Mouse (Mus musculus) monocyte, adult 2 months (primary cell): ENCODE results near the gene Hhat.

Source experiments
- DNase-seq, 2 experiments: peaks; one replicate each; pipeline ENCODE4 v3.0.0; 2022; ENCODE audit warnings: low spot score in 2 of 2, low read depth in 1 of 2

Hhat gene

GRCm38 (mm10) chr1:192745240-192746101 lies 25.6 kb downstream of the Hhat start:
- peak; percentile 30 to 61 for DNase-seq

GRCm38 (mm10) chr1:192744880-192745239 lies 26.2 kb downstream of the Hhat start:
- no peak for DNase-seq

- no peak for DNase-seq
Observed at GRCm38 (mm10) chr1:192742394-192743251, 28.4 kb downstream of the Hhat start.

- no peak for DNase-seq
Observed at GRCm38 (mm10) chr1:192741896-192742295, 29.1 kb downstream of the Hhat start.

GRCm38 (mm10) chr1:192736524-192736923 lies 34.5 kb downstream of the Hhat start:
- DNase-seq = no peak

GRCm38 (mm10) chr1:192736002-192736426 lies 35.0 kb downstream of the Hhat start:
- DNase-seq = no peak

GRCm38 (mm10) chr1:192730517-192730916 lies 40.5 kb downstream of the Hhat start:
- no peak for DNase-seq

GRCm38 (mm10) chr1:192726996-192727624 lies 43.9 kb downstream of the Hhat start:
- peak in 1 of 2 experiments; percentile 13 for DNase-seq

- no peak for DNase-seq
Observed at GRCm38 (mm10) chr1:192722147-192722546, 48.9 kb downstream of the Hhat start.

GRCm38 (mm10) chr1:192720156-192720555 lies 50.9 kb downstream of the Hhat start:
- DNase-seq = no peak

- DNase-seq = no peak
Observed at GRCm38 (mm10) chr1:192711779-192712348, 59.2 kb downstream of the Hhat start.

GRCm38 (mm10) chr1:192700339-192701073 lies 70.5 kb downstream of the Hhat start:
- no peak for DNase-seq

GRCm38 (mm10) chr1:192699101-192699500 lies 71.9 kb downstream of the Hhat start:
- no peak for DNase-seq

- DNase-seq = no peak
Observed at GRCm38 (mm10) chr1:192696371-192696863, 74.6 kb downstream of the Hhat start.

GRCm38 (mm10) chr1:192693644-192694043 lies 77.4 kb downstream of the Hhat start:
- DNase-seq = no peak

GRCm38 (mm10) chr1:192692982-192693381 lies 78.0 kb downstream of the Hhat start:
- DNase-seq = no peak

- no peak for DNase-seq
Observed at GRCm38 (mm10) chr1:192682219-192682951, 88.6 kb downstream of the Hhat start.

GRCm38 (mm10) chr1:192677236-192677635 lies 93.8 kb downstream of the Hhat start:
- DNase-seq = no peak

- no peak for DNase-seq
Observed at GRCm38 (mm10) chr1:192663608-192664007, 107.4 kb downstream of the Hhat start.

- no peak for DNase-seq
Observed at GRCm38 (mm10) chr1:192663092-192663491, 107.9 kb downstream of the Hhat start.
